Mouse (Mus musculus) layer of hippocampus, postnatal 36 days (tissue): ENCODE measurements at regions not wholly inside any gene's neighbourhood (a gene's known extent, or its start where the extent isn't known, plus 50 kb on each side); places are given as distances from the start of the nearest gene placed in this dataset.

ENCODE experiments used
- DNase-seq, 2 experiments: peaks; one replicate each; pipeline ENCODE4 v3.0.0; 2022

- no peak for DNase-seq
These were observed 363.0 kb downstream of the Sorl1 start for GRCm38 (mm10) chr9:41761050-41761576.

DNA sequence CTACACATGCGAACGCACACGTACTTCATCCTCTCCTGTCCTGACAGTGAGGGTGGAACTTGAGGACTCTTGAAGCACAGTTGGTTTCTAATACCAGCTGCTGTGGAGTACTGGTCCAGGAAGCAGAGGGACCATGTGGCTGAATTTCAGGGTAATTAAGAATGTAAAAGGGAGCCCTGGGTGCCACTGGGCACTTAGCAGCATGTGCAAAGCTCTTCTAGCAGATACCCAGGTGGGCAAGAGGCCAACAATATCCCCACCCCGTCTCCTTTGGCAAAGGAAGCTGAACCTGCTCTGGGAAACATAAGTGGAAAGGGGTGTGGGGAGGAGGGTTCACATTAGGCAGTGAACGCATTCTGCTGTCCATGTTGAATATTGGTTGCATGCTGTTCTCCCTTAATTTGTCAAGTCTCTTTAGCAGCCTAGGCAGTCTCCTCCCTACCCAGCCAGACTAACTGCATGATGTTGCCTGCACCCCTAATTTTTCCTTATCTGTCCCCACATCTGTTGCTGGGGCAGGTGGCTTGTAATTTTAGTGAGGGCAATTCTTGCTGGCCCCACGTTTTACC, 369.6 kb downstream of the Sorl1 start:
- no peak for DNase-seq

DNA sequence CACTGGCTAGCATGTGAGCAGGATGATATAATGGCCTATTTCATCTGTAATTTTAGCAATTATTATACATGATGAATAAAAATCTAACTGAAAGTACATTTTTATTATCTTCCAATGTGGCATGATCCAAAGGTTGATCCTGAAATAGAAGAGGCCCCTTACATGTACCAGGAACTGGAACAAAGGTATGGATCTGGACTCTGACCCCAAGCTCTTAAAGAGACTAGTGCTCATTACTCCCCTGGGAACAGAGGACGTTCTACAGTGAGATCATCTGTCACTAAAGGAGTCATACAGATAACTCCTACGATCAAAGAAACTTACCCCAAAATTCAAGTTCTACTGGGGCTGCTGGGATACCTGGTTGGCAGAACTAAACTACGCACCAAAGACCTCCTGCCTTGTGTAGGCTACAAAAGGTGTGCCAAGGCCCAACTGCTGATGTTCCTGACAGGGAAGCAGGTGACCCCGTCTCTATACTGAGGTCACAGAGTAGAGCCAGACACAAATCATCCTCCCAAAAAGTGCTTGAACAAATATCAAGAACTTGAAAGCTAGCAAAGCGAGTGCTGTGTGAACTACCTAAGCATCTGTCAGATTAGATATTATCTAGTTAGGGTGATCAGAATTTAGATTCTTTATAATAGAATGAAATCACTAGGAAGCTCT, 378.0 kb downstream of the Sorl1 start:
- DNase-seq = no peak

DNA sequence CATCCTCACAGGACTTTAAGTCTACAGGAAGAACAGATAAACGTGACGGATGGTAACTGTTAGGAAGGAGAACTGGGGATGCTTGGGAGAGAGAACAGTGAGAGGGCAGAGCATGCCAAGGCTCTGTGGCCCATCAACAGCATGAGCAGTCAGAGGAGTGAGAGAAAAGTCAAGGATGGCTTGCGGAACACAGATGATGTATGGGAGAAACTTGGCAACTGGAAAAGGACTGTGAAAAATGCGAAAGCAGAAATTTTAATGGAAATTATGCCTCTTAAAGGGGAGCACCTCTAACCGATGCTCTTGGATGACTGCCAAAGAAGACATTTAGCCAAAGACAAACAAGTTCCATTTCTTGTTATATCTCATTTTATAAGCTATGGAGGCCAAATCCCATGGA, 382.6 kb downstream of the Sorl1 start:
- no peak for DNase-seq

DNA sequence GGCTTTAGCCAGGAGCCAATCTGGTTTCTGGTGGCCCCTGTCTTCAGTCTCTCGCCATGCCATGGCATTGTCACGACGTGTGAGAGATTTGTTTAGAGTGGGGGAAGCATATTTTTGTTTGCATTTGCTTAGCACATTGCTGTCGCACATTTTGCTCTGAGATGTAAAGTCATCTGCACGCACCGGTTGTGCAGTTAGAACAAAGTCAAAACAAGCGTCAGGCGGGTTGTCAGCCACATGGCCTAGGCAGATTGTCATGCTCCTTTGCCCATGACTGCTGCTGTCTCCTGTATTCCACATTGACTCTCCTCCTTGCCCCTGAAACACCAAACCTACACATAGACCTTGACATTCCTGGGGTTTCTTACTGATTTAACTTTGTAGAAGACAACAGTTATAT, 383.6 kb downstream of the Sorl1 start:
- peak; percentile 21 to 31 for DNase-seq

- no peak for DNase-seq
These were observed 386.4 kb downstream of the Sorl1 start for GRCm38 (mm10) chr9:41737671-41738070.

DNA sequence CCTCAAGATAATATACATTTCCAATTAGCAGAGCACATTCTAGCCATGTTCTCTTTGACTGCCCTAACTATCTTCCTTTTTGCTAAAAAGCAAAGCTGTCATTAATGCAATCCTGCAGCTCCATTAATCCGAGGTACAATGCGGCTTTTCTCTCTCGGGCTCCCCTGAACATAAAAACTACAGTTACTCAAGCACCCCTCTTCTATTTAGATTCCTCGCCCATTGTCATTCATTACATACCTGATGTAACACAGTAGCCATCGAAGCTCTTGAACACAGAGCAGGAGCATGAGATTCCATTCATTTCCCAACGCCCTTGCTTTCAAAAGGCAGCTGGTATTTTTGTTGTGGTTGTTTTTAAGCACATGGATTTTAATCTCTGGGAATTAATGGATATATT, 387.2 kb downstream of the Sorl1 start:
- no peak for DNase-seq

DNA sequence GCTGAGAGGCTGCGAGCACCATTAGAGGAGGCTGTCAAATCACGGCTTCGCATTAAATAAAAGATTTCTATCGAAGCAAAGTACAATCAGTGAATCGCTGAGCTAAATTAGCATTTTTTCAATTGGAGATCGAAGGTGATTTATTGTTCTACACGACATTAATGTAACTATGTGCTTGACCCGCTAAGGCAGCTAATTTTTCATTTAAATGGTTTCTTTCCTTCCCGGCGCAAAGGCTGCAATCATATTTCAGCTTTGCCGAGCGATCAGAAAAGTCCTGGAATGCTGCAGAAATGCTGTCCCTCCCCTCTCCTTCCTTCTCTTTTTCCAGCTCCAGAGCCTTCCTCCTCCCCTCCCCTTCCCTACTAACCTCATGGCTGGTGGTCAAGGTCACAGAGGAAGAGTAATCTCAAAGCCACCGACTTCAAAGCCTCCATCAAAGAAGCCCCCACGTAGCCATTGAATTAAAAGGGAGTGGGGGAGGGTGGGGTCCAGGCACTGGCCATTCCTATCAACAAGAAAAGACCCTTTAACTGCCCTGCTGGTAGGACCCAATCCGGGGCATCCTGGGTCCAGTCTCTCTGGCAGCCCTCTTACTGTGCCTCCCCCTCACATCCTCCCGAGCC, 387.8 kb downstream of the Sorl1 start:
- peak in 1 of 2 experiments; percentile 7 for DNase-seq

- peak; percentile 73 to 79 for DNase-seq
These were observed 388.5 kb downstream of the Sorl1 start for GRCm38 (mm10) chr9:41735448-41736233.

DNA sequence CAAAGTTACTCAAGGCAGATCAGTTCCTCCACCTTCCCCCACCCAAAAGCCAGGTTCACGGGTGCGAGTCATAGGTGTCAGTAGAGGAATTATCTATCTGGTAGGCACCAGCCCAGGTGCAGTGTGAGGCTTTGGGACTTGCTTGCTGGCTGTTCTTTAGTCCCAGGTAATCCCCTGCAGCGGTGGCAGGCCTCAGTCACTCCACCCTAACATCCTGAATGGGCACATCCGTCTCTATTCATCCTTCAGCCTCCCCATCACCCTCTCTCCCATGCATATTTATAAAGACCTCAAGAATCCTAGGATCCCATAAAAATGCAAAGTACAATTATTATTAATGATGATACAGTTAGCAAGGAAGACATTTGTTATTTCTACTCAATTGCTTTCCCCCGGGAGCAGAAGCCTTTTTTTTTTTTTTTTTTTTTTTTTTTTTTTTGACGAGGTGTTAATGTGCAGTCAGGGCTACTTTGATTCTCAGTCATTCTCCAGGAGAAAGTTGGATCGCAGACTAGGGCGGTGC, 389.1 kb downstream of the Sorl1 start:
- no peak for DNase-seq

DNA sequence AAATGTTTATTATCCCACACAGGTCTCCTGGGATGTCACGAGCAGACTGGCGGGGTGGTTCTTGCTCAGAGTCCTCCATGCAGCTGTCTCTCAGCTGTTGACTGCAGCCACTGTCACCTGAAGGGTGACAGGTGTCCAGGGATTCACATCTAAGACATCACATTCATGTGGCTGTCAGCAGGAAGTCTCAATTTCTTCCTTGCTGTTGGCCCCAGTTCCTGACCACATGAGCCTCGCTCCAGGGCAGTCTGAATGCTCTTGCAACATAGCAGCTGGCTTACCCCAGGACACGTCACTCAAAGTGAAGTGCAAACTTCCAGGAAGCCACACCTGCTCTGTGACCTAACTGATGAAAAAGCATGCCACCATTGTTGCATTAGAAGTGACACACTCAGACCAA, 402.5 kb downstream of the Sorl1 start:
- no peak for DNase-seq

GRCm38 (mm10) chr9:41715231-41715630, 408.9 kb downstream of the Sorl1 start:
- DNase-seq = no peak

GRCm38 (mm10) chr9:41705972-41706371, 418.1 kb downstream of the Sorl1 start:
- DNase-seq = no peak

DNA sequence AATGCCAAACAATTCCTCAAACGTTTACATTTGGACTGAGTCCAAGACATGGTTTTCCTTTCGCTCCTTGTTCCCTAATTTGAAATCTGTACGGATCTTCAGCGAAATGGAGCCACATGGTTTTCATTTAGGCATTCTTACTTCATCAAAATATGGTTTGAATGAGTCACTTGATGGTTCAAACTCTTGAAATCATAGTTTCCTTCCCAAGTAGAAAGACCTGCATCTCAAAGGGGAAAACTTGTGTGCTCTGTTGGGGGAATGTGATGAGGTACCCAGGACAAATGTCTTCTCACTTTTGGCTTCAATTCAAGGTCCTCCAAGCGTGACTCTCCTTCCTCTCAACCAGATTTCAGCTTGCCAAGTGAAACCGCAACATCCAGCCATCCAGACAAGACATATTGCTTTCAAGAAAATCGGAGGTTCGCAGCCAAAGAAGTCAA, 418.6 kb downstream of the Sorl1 start:
- DNase-seq = no peak

DNA sequence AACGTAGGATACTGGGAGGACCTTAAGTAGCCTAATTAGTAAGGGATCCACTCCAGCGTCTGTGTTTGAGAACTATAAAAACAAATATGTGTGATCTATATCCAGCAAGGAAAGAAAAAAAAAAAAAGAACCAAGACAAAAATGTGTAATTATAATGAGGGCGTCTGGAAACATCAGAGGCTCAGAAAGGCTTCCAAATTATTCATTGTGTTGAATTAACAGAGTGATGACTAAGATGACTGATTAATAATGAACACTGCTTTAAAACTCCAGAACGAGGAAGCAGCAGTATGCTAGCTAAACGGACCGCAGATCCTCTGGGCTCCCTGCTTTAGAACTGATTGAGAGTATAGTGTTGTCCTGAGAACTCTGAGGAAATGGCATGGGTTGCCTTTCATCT, 421.0 kb downstream of the Sorl1 start:
- no peak for DNase-seq

DNA sequence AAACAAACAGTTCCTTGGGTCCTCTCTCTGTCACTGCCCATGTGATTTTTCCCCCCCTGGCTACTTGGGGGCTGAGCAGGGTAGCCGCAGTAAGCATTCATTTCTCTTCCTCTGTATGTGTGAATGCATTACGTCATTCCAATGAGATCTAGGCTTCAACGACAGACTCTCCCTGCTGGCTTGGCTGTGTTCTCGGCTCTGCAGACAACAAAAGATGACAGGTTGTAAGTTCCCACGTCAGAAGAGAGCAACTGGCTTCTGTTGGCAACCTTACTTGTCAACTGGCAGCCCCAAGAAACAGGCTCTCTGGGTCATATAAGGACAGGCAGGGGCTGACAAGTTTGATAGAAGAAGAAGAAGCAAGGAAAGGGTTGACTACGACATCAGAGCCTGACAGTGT, 423.4 kb downstream of the Sorl1 start:
- DNase-seq = peak; percentile 21 to 23

DNA sequence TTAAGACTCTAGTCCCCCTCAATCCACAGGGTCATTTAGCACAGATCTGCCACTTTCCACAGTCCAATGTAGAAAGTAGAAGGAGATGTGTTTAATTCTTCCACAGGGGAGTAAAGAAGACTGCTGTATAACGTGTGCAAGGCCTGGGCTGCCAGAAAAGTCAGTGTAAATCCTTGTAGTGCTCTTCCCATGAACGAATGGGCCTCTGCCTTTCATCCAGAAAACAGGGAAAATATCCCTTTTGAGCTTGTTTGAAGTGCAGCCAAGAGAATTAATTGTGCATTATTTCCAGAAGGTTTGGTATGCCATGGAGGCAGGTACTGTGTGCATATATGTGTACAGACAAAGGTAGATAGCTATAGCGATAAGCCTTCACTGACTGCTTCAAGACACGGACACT, 425.1 kb downstream of the Sorl1 start:
- DNase-seq = no peak

- peak; percentile 32 to 49 for DNase-seq
These were observed 426.3 kb downstream of the Sorl1 start for GRCm38 (mm10) chr9:41697611-41698467.

- no peak for DNase-seq
These were observed 426.9 kb downstream of the Sorl1 start for GRCm38 (mm10) chr9:41697160-41697559.

GRCm38 (mm10) chr9:41682911-41683310, 441.2 kb downstream of the Sorl1 start:
- DNase-seq = no peak

GRCm38 (mm10) chr9:41675656-41676055, 448.4 kb downstream of the Sorl1 start:
- no peak for DNase-seq

- DNase-seq = no peak
These were observed 451.1 kb downstream of the Sorl1 start for GRCm38 (mm10) chr9:41672958-41673357.
